Mouse (Mus musculus): Measurements from ENCODE around the gene Cpne5. TPM values are rescaled to one million over a fixed set of nuclear protein-coding genes. Genes with fewer than 3 reads are reported as not detected.
A peak's percentile ranks its signal among the peaks of the same experiment; 100 is the strongest.

The Cpne5 gene
- total and polyA plus RNA-seq, 3 experiments = 0.19 to 1.0 TPM; not detected in 1

- Histone ChIP-seq H3K36me3 (ENCODE audit: control insufficient read depth in 1 of 2, insufficient read depth in 2 of 2, low read length in 2 of 2) (peaks cover 0 to 12% of the 10 kb centered on the region in 2 experiments; a peak in 2 of 4 replicates), H3K9me3 (replicated peaks; ENCODE audit: insufficient read depth, low read length) (no peaks in the 10 kb centered on the region), H3K4me1 (ENCODE audit: control insufficient read depth in 1 of 2, insufficient read depth in 2 of 2, low read length in 2 of 2) (peaks cover 0 to 14% of the 10 kb centered on the region in 2 experiments; a peak in 2 of 4 replicates), H3K4me3 (ENCODE audit: control insufficient read depth in 1 of 2, insufficient read depth in 1 of 2, low read depth in 2 of 2, low read length in 2 of 2) (no peak overlapping the region), H3K27ac (ENCODE audit: control insufficient read depth, low read depth, low read length) (no peak overlapping the region), H3K79me2 (ENCODE audit: control insufficient read depth, insufficient read depth, low read length, poor library complexity) (no peaks in the 10 kb centered on the region), H3K27me3 (ENCODE audit: control insufficient read depth in 1 of 2, insufficient read depth in 2 of 2, low read length in 2 of 2) (no peaks in the 10 kb centered on the region), H3K9ac (ENCODE audit: control insufficient read depth, low read depth, low read length, poor library complexity, severe bottlenecking) (no peak overlapping the region)
- no peak for DNase-seq (ENCODE audit: low read depth, low spot score)
- TF ChIP-seq POLR2AphosphoS5 (IDR thresholded peaks at IDR 0.05; ENCODE audit: borderline replicate concordance, low read depth, low read length) (no peak), MAX (IDR thresholded peaks at IDR 0.05; ENCODE audit: low read length) (no peak), NRF1 (IDR thresholded peaks at IDR 0.05; ENCODE audit: insufficient read depth, low read depth, low read length, poor library complexity, severe bottlenecking) (no peak), ZNF384 (IDR thresholded peaks at IDR 0.05; ENCODE audit: low read depth, low read length) (no peak), MAZ (IDR thresholded peaks at IDR 0.05; ENCODE audit: low read depth, low read length) (no peak), GATA1 (IDR thresholded peaks at IDR 0.05; ENCODE audit: low read depth, low read length) (no peak), CHD1 (IDR thresholded peaks at IDR 0.05; ENCODE audit: low read depth, low read length) (no peak), ZMIZ1 (IDR thresholded peaks at IDR 0.05; ENCODE audit: low read depth, low read length) (no peak), NELFE (IDR thresholded peaks at IDR 0.05; ENCODE audit: low read depth, low read length) (no peak)
Observed at GRCm38 (mm10) chr17:29185376-29186046, 52.5 kb downstream of the Cpne5 start.

GRCm38 (mm10) chr17:29183162-29183561 is 54.8 kb downstream of the Cpne5 start:
- no peaks in the 10 kb centered on the region for H3K79me2 ChIP-seq (ENCODE audit: control insufficient read depth, insufficient read depth, low read length, poor library complexity)
- no peak overlapping the region for H3K9ac ChIP-seq (ENCODE audit: control insufficient read depth, low read depth, low read length, poor library complexity, severe bottlenecking)
- no peak overlapping the region for H3K27ac ChIP-seq (ENCODE audit: control insufficient read depth, low read depth, low read length)
- H3K9me3 ChIP-seq (replicated peaks; ENCODE audit: insufficient read depth, low read length) = no peaks in the 10 kb centered on the region
- peaks cover 0 to 12% of the 10 kb centered on the region in 2 experiments; a peak in 2 of 4 replicates for H3K36me3 ChIP-seq (ENCODE audit: control insufficient read depth in 1 of 2, insufficient read depth in 2 of 2, low read length in 2 of 2)
- no peak overlapping the region for H3K4me3 ChIP-seq (ENCODE audit: control insufficient read depth in 1 of 2, insufficient read depth in 1 of 2, low read depth in 2 of 2, low read length in 2 of 2)
- peaks cover 0 to 18% of the 10 kb centered on the region in 2 experiments; a peak in 2 of 4 replicates for H3K4me1 ChIP-seq (ENCODE audit: control insufficient read depth in 1 of 2, insufficient read depth in 2 of 2, low read length in 2 of 2)
- TF ChIP-seq HCFC1 (IDR thresholded peaks at IDR 0.05; ENCODE audit: low read depth, low read length) = no peak
- DNase-seq (ENCODE audit: low read depth, low spot score) = no peak
- H3K27me3 ChIP-seq (ENCODE audit: control insufficient read depth in 1 of 2, insufficient read depth in 2 of 2, low read length in 2 of 2) = no peaks in the 10 kb centered on the region

GRCm38 (mm10) chr17:29181751-29182150 is 56.2 kb downstream of the Cpne5 start:
- peak overlapping the region; percentile 30 for H3K9ac ChIP-seq (ENCODE audit: control insufficient read depth, low read depth, low read length, poor library complexity, severe bottlenecking)
- peak; percentile 70 for DNase-seq (ENCODE audit: low read depth, low spot score)
- H3K36me3 ChIP-seq (ENCODE audit: control insufficient read depth in 1 of 2, insufficient read depth in 2 of 2, low read length in 2 of 2) = peaks cover 0 to 12% of the 10 kb centered on the region in 2 experiments; a peak in 2 of 4 replicates
- H3K4me3 ChIP-seq (ENCODE audit: control insufficient read depth in 1 of 2, insufficient read depth in 1 of 2, low read depth in 2 of 2, low read length in 2 of 2) = no peak overlapping the region
- peak in 1 of 2 experiments; percentile 38; a peak in 2 of 4 replicates for TF ChIP-seq EP300 (IDR thresholded peaks at IDR 0.05; ENCODE audit: low read depth in 1 of 2, low read length in 2 of 2)
- TF ChIP-seq POLR2A (IDR thresholded peaks at IDR 0.05; ENCODE audit: control insufficient read depth in 1 of 2, insufficient read depth in 1 of 2, low read depth in 1 of 2, low read length in 2 of 2, poor library complexity in 1 of 2) = 0 out of 4 replicates have a peak, but pooled peaks of 1 of the 2 experiments have one; percentile 38
- no peak for TF ChIP-seq RAD21 (IDR thresholded peaks at IDR 0.05; ENCODE audit: low read depth, low read length)
- TF ChIP-seq TCF12 (IDR thresholded peaks at IDR 0.05; ENCODE audit: low read depth, low read length) = 0 out of 2 replicates have a peak, but pooled peaks have one; percentile 25
- TF ChIP-seq ELF1 (IDR thresholded peaks at IDR 0.05; ENCODE audit: low read depth, low read length) = no peak
- no peak for TF ChIP-seq NRF1 (IDR thresholded peaks at IDR 0.05; ENCODE audit: insufficient read depth, low read depth, low read length, poor library complexity, severe bottlenecking)
- peak; percentile 69 for TF ChIP-seq GATA1 (IDR thresholded peaks at IDR 0.05; ENCODE audit: low read depth, low read length)
- no peak for TF ChIP-seq MYB (IDR thresholded peaks at IDR 0.05; ENCODE audit: low read depth, low read length)
- 0 out of 2 replicates have a peak, but pooled peaks have one; percentile 22 for TF ChIP-seq ETS1 (IDR thresholded peaks at IDR 0.05; ENCODE audit: low read depth, low read length)
- TF ChIP-seq TBP (IDR thresholded peaks at IDR 0.05; ENCODE audit: low read depth, low read length) = 0 out of 2 replicates have a peak, but pooled peaks have one; percentile 15
- no peaks in the 10 kb centered on the region for H3K79me2 ChIP-seq (ENCODE audit: control insufficient read depth, insufficient read depth, low read length, poor library complexity)
- H3K9me3 ChIP-seq (replicated peaks; ENCODE audit: insufficient read depth, low read length) = no peaks in the 10 kb centered on the region
- H3K27ac ChIP-seq (ENCODE audit: control insufficient read depth, low read depth, low read length) = peak overlapping the region; percentile 65
- H3K27me3 ChIP-seq (ENCODE audit: control insufficient read depth in 1 of 2, insufficient read depth in 2 of 2, low read length in 2 of 2) = no peaks in the 10 kb centered on the region
- H3K4me1 ChIP-seq (ENCODE audit: control insufficient read depth in 1 of 2, insufficient read depth in 2 of 2, low read length in 2 of 2) = peaks cover 0 to 18% of the 10 kb centered on the region in 2 experiments; a peak in 2 of 4 replicates
